Mouse (Mus musculus): ENCODE data around the gene Abr. TPM values are rescaled to one million over a fixed set of nuclear protein-coding genes. Genes with fewer than 3 reads are reported as not detected.
A peak's percentile ranks its signal among the peaks of the same experiment; 100 is the strongest.

Abr gene
- polyA plus RNA-seq, 1 experiment from 2014 or later, result 25.8 TPM

GRCm38 (mm10) chr11:76623206-76623961 is 1.3 kb upstream of the Abr start:
- peak overlapping the region; percentile 95 for H3K4me2 ChIP-seq (ENCODE audit: low read length)
- peaks cover 21% of the 10 kb centered on the region for H3K27me3 ChIP-seq (ENCODE audit: control insufficient read depth, insufficient read depth, low read length)
- H3K9me3 ChIP-seq (ENCODE audit: control insufficient read depth, low read length), result no peaks in the 10 kb centered on the region
- ATAC-seq (ENCODE audit: insufficient number of reproducible peaks, insufficient read depth, low FRiP score, low read depth), result peak; percentile 72
- no peaks in the 10 kb centered on the region for H3K36me3 ChIP-seq (ENCODE audit: control insufficient read depth, insufficient read depth, low read length)
- under 1% methylated on average over 68 of the region's 72 CpGs for WGBS
- peak overlapping the region; percentile 75 to 78 for H3K4me3 ChIP-seq (ENCODE audit: control insufficient read depth in 1 of 2, insufficient read depth in 1 of 2, low read depth in 1 of 2, low read length in 2 of 2)
- H3K4me1 ChIP-seq (ENCODE audit: control insufficient read depth in 2 of 2, insufficient read depth in 2 of 2, low read length in 2 of 2), result peaks cover 5 to 12% of the 10 kb centered on the region in 2 experiments
- H3K9ac ChIP-seq (ENCODE audit: low read length), result peak overlapping the region; percentile 73
- peak overlapping the region in 1 of 2 experiments; percentile 30; a peak in 1 of 4 replicates for H3K27ac ChIP-seq (replicated peaks in 1 of 2; ENCODE audit: control insufficient read depth in 1 of 2, insufficient read depth in 1 of 2, low read depth in 2 of 2, low read length in 2 of 2)

GRCm38 (mm10) chr11:76622566-76623205 is 572 bp upstream of the Abr start:
- WGBS, result under 1% methylated on average over 65 of the region's 66 CpGs
- Histone ChIP-seq H3K36me3 (ENCODE audit: control insufficient read depth, insufficient read depth, low read length) (no peaks in the 10 kb centered on the region), H3K9me3 (ENCODE audit: control insufficient read depth, low read length) (no peaks in the 10 kb centered on the region)

GRCm38 (mm10) chr11:76618134-76618533 is 4.0 kb downstream of the Abr start:
- Histone ChIP-seq H3K9ac (ENCODE audit: low read length) (no peak overlapping the region), H3K36me3 (ENCODE audit: control insufficient read depth, insufficient read depth, low read length) (no peaks in the 10 kb centered on the region), H3K4me2 (ENCODE audit: low read length) (no peak overlapping the region), H3K4me3 (ENCODE audit: control insufficient read depth in 1 of 2, insufficient read depth in 1 of 2, low read depth in 1 of 2, low read length in 2 of 2) (no peak overlapping the region), H3K4me1 (ENCODE audit: control insufficient read depth in 2 of 2, insufficient read depth in 2 of 2, low read length in 2 of 2) (peaks cover 2 to 10% of the 10 kb centered on the region in 2 experiments; a peak in 2 of 4 replicates), H3K9me3 (ENCODE audit: control insufficient read depth, low read length) (no peaks in the 10 kb centered on the region), H3K27me3 (ENCODE audit: control insufficient read depth, insufficient read depth, low read length) (peaks cover 28% of the 10 kb centered on the region), H3K27ac (replicated peaks in 1 of 2; ENCODE audit: control insufficient read depth in 1 of 2, insufficient read depth in 1 of 2, low read depth in 2 of 2, low read length in 2 of 2) (no peak overlapping the region)
- 78% methylated on average over 6 of the region's 6 CpGs for WGBS
- no peak for ATAC-seq (ENCODE audit: insufficient number of reproducible peaks, insufficient read depth, low FRiP score, low read depth)

More at GRCm38 (mm10) chr11:76622566-76623205, 572 bp upstream of the Abr start:
- no peak; the same call in 1 of the 2 replicates for ATAC-seq (ENCODE audit: insufficient number of reproducible peaks, insufficient read depth, low FRiP score, low read depth)
- Histone ChIP-seq H3K27me3 (ENCODE audit: control insufficient read depth, insufficient read depth, low read length) (peaks cover 21% of the 10 kb centered on the region), H3K9ac (ENCODE audit: low read length) (peak overlapping the region; percentile 73), H3K4me3 (ENCODE audit: control insufficient read depth in 1 of 2, insufficient read depth in 1 of 2, low read depth in 1 of 2, low read length in 2 of 2) (peak overlapping the region; percentile 75 to 78), H3K27ac (replicated peaks in 1 of 2; ENCODE audit: control insufficient read depth in 1 of 2, insufficient read depth in 1 of 2, low read depth in 2 of 2, low read length in 2 of 2) (peak overlapping the region in 1 of 2 experiments; percentile 30; a peak in 1 of 4 replicates), H3K4me1 (ENCODE audit: control insufficient read depth in 2 of 2, insufficient read depth in 2 of 2, low read length in 2 of 2) (peaks cover 5 to 9% of the 10 kb centered on the region in 2 experiments; a peak in 2 of 4 replicates), H3K4me2 (ENCODE audit: low read length) (peak overlapping the region; percentile 95)

GRCm38 (mm10) chr11:76614246-76614645 is 7.9 kb downstream of the Abr start:
- 45% methylated on average over 2 of the region's 2 CpGs for WGBS
- Histone ChIP-seq H3K4me1 (ENCODE audit: control insufficient read depth in 2 of 2, insufficient read depth in 2 of 2, low read length in 2 of 2) (peaks cover 0 to 5% of the 10 kb centered on the region in 2 experiments; a peak in 2 of 4 replicates), H3K36me3 (ENCODE audit: control insufficient read depth, insufficient read depth, low read length) (no peaks in the 10 kb centered on the region), H3K9me3 (ENCODE audit: control insufficient read depth, low read length) (no peaks in the 10 kb centered on the region), H3K27me3 (ENCODE audit: control insufficient read depth, insufficient read depth, low read length) (peaks cover 7% of the 10 kb centered on the region; the same call in 1 of the 2 replicates), H3K9ac (ENCODE audit: low read length) (no peak overlapping the region), H3K4me2 (ENCODE audit: low read length) (no peak overlapping the region), H3K4me3 (ENCODE audit: control insufficient read depth in 1 of 2, insufficient read depth in 1 of 2, low read depth in 1 of 2, low read length in 2 of 2) (no peak overlapping the region), H3K27ac (replicated peaks in 1 of 2; ENCODE audit: control insufficient read depth in 1 of 2, insufficient read depth in 1 of 2, low read depth in 2 of 2, low read length in 2 of 2) (no peak overlapping the region)
- no peak for ATAC-seq (ENCODE audit: insufficient number of reproducible peaks, insufficient read depth, low FRiP score, low read depth)

- Histone ChIP-seq H3K9me3 (ENCODE audit: control insufficient read depth, low read length) (no peaks in the 10 kb centered on the region), H3K4me2 (ENCODE audit: low read length) (peak overlapping the region; percentile 71), H3K27ac (replicated peaks in 1 of 2; ENCODE audit: control insufficient read depth in 1 of 2, insufficient read depth in 1 of 2, low read depth in 2 of 2, low read length in 2 of 2) (no peak overlapping the region), H3K4me3 (ENCODE audit: control insufficient read depth in 1 of 2, insufficient read depth in 1 of 2, low read depth in 1 of 2, low read length in 2 of 2) (peak overlapping the region; percentile 39 to 58), H3K9ac (ENCODE audit: low read length) (peak overlapping the region; percentile 56), H3K4me1 (ENCODE audit: control insufficient read depth in 2 of 2, insufficient read depth in 2 of 2, low read length in 2 of 2) (peaks cover 0 to 5% of the 10 kb centered on the region in 2 experiments; a peak in 2 of 4 replicates), H3K27me3 (ENCODE audit: control insufficient read depth, insufficient read depth, low read length) (peaks cover 7% of the 10 kb centered on the region; the same call in 1 of the 2 replicates), H3K36me3 (ENCODE audit: control insufficient read depth, insufficient read depth, low read length) (no peaks in the 10 kb centered on the region)
- under 1% methylated on average over 19 of the region's 19 CpGs for WGBS
- ATAC-seq (ENCODE audit: insufficient number of reproducible peaks, insufficient read depth, low FRiP score, low read depth), result no peak
Observed at GRCm38 (mm10) chr11:76612638-76613104, 9.4 kb downstream of the Abr start.

- Histone ChIP-seq H3K9me3 (ENCODE audit: control insufficient read depth, low read length) (no peaks in the 10 kb centered on the region), H3K27ac (replicated peaks in 1 of 2; ENCODE audit: control insufficient read depth in 1 of 2, insufficient read depth in 1 of 2, low read depth in 2 of 2, low read length in 2 of 2) (no peak overlapping the region), H3K36me3 (ENCODE audit: control insufficient read depth, insufficient read depth, low read length) (no peaks in the 10 kb centered on the region), H3K9ac (ENCODE audit: low read length) (no peak overlapping the region), H3K4me1 (ENCODE audit: control insufficient read depth in 2 of 2, insufficient read depth in 2 of 2, low read length in 2 of 2) (peaks cover 0 to 5% of the 10 kb centered on the region in 2 experiments; a peak in 2 of 4 replicates), H3K27me3 (ENCODE audit: control insufficient read depth, insufficient read depth, low read length) (peaks cover 7% of the 10 kb centered on the region; the same call in 1 of the 2 replicates), H3K4me3 (ENCODE audit: control insufficient read depth in 1 of 2, insufficient read depth in 1 of 2, low read depth in 1 of 2, low read length in 2 of 2) (no peak overlapping the region), H3K4me2 (ENCODE audit: low read length) (no peak overlapping the region)
- ATAC-seq (ENCODE audit: insufficient number of reproducible peaks, insufficient read depth, low FRiP score, low read depth), result no peak
Observed at GRCm38 (mm10) chr11:76610948-76611347, 11.2 kb downstream of the Abr start.

- no peaks in the 10 kb centered on the region for H3K36me3 ChIP-seq (ENCODE audit: control insufficient read depth, insufficient read depth, low read length)
- H3K9ac ChIP-seq (ENCODE audit: low read length), result no peak overlapping the region
- H3K27ac ChIP-seq (replicated peaks in 1 of 2; ENCODE audit: control insufficient read depth in 1 of 2, insufficient read depth in 1 of 2, low read depth in 2 of 2, low read length in 2 of 2), result no peak overlapping the region
- no peak for ATAC-seq (ENCODE audit: insufficient number of reproducible peaks, insufficient read depth, low FRiP score, low read depth)
- no peaks in the 10 kb centered on the region for H3K27me3 ChIP-seq (ENCODE audit: control insufficient read depth, insufficient read depth, low read length)
- no peaks in the 10 kb centered on the region for H3K4me1 ChIP-seq (ENCODE audit: control insufficient read depth in 2 of 2, insufficient read depth in 2 of 2, low read length in 2 of 2)
- WGBS, result 83% methylated on average over 9 of the region's 9 CpGs
- no peak overlapping the region for H3K4me3 ChIP-seq (ENCODE audit: control insufficient read depth in 1 of 2, insufficient read depth in 1 of 2, low read depth in 1 of 2, low read length in 2 of 2)
- H3K9me3 ChIP-seq (ENCODE audit: control insufficient read depth, low read length), result no peaks in the 10 kb centered on the region
- H3K4me2 ChIP-seq (ENCODE audit: low read length), result no peak overlapping the region
Observed at GRCm38 (mm10) chr11:76606521-76606920, 15.6 kb downstream of the Abr start.
